Mouse (Mus musculus) brain, embryonic 18.5 days (tissue): ENCODE measurements around the gene AI467606.

Experiments used
- DNase-seq: peaks from one replicate; pipeline ENCODE4 v3.0.0-alpha.2; 2012; ENCODE audit warnings: low read depth, low spot score

The AI467606 gene

DNA sequence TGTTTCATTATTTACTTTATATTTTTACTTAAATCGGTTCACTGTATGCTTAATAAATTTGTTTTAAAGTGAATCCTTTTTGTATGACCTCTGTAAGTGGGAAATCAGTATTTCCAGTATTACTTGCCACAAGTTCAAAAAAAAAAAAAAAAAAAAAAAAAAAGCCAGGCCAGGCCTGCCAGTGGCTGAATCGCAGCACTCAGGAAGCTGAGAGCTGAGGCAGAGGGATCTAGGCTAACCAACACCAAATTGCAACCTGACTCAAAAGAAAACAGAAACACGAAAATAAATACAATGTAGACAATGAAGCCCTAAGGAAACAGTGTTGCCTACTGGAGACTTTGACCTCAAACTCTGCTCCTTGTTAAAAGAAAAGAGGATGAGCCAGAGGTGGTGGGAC lies 2.8 kb downstream of the AI467606 start:
- DNase-seq = no peak

DNA sequence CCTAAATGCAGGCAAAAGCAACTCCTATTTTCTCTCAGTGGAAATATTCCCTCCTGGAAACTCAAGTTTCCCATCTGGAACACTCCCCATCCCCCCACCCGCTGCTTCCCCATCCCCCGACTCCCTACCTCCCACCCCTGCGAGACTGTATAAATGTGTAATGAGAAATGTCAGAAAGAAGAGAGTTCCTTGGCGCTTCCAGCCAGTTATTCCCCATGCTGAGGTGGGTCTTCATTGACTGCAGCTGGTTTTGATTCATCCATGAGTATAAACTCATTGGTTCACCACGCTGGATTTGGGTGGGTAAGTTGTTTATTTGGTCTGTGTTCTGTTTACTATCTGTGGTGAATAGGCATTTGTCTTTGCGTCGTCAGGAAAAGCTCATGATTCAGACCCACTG lies 5.3 kb downstream of the AI467606 start:
- no peak for DNase-seq

DNA sequence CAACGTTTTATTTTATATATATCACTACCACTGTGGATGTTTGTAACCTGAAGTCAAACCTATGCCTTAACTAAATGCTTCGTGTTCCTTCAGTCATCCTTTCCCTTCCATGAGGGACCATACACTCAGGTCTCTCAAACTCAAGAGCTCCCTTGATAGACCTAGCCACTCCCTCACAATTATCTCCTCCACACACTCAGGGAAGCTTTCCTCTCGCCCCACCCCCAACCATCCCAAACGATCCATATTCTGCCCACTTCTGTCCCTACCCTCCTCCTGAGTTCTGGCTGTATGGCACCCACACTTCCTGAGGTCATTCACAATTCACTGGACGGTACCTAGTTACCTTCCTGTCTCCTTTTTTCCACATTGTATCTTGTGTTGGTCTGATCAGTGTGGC lies 7.4 kb downstream of the AI467606 start:
- no peak for DNase-seq

DNA sequence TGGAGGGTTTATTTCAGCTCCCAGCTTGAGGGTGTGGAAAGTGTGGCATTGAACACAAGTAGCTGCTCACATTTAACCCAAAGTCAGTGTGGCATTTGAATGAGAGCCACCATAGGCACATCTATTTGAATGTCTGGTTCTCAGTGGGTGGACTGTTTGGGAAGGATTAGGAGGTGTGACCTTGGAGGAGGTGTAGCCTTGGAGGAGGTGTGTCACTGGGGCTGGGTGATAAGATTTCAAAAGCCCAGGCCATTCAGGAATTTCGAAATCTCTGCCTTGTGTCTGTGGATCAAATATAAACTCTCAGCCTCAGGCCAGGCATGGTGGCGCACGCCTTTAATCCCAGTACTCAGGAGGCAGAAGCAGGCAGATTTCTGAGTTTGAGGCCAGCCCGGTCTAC lies 7.8 kb downstream of the AI467606 start:
- no peak for DNase-seq

DNA sequence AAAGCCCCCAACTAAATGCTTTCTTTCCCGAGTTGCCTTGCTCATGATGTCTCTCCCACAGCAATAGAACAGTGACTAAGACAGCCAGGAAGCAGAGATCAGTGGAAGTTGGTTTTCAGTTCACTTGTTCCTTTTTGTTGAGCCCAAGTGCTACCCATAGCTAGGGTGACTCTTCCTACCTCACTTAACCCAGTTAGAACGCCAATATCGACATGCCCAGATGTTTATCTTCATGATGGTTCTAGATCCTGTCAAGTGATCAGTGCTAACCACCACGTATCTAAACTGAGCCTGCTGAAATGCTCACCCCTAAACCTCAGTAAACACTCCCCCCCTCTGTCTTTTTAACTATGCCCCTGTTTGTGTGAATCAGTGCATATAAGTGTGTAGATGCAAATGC lies 8.4 kb downstream of the AI467606 start:
- no peak for DNase-seq

DNA sequence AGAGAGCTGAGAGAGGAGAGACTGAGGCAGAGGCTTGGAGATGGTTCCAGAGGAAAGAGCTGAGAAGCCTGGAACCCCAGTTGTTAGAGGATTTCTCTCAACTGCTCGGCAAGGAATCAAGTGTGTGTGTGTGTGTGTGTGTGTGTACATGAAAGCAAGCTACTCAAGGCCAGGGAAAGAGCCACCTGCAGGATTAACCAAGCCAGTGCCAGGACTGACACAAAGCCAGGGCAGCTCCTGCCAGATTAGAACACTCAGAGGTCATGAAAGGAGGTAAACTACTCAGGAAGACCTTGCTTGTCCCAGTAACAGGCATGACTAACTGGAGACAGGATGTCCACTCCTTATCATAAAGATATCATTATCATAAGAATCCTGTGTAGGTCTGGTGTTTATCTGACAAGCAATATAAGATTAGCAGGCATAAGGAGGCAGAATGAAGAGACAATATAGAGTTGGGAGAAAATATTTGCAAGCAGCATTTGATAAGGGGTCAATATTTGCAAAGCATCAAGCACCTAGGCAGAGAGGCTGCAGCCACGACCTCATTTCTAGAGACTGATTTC lies 10.4 kb downstream of the AI467606 start:
- DNase-seq = no peak

DNA sequence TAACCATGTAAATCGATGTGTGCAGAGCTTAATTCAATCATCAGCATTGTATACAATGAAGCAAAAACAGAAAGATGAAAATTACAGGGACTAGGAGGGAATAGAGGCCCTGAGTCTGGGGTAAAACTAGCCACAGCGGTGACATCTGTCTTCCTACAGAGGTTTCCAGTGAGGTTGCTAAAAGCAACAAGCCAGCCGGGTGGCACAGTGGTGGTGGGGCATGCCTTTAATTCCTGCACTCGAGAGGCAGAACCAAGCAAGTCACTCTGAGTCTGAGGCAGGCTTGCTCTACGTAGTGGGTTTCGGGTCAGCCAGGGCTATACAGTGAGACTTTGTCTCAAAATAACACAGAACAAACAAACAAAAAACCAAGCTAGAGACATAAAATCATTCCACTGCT lies 11.0 kb downstream of the AI467606 start:
- DNase-seq = no peak

DNA sequence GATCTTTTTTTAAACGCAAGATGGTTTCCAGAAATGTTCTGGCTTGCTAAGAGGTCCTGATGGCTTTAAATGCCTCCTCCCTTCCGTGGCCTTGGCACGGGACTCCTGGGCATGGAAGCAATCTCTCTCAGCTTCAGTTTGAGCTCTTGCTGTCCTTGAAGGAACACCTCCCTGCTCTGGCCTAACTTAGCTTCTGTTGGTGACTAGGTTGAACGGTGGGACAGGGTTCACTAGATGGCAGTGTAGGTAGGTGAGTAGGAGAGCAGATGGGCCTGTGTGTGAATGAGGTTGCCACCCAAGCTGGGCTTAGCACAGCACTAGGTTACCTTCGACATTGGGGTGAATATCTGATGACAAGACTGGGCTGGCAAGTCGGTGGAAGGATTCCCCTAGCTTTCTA lies 12.8 kb downstream of the AI467606 start:
- no peak for DNase-seq

DNA sequence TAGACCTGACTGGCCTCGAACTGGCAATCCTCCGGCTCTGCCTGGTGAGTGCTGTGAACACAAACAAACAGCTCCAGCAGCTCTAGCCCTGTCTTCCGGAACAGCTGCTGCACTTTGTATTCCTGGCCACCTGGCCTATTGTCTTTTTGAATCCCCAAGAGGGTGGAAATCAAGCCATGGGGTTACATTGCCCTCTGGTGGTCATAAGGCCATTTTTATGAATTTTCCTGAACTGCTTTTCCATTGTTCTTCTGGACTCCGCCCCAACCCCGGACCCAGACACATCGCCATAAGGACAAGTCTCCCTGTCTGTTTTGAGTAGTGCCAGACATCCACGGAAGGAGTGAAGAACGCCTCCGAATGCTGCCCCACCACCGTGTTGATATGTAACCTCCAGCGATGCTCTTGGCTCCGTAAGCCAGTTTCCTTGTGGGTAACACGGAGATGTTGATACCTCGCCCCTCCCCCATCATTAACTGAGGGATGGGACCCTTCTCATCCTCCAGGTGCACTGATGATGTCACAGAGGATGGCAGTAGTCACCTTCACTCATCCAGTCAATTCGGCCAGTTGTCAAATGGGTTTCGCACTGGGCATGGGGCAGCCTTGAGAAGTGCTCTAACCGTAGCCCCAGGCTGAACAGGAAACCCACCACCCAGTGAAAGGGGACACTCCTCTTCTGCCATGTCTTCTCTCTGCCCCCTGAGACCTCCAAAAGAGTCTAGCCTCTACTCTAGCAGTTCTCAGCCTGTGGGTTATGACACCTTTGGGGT lies 13.6 kb downstream of the AI467606 start:
- peak; percentile 60 for DNase-seq

DNA sequence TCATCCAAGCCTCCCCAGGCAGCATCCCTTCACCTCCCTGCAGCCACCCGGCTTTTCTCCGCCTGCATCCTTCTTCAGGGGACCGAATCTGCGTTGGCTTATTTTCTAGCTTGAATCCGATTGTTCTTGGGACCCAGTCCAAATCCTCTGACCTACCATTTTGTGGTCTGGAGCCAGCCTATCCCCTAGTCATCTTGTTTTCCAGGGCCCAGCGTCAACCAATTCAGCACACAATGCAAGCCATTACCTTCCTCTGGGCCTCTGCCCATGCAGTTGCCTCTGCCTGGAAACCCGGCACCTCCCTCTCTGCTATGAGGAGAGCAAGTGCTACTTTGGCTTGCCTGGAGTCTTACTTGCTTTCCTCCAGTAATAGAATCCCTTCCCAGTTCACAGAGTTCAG lies 14.4 kb downstream of the AI467606 start:
- no peak for DNase-seq

DNA sequence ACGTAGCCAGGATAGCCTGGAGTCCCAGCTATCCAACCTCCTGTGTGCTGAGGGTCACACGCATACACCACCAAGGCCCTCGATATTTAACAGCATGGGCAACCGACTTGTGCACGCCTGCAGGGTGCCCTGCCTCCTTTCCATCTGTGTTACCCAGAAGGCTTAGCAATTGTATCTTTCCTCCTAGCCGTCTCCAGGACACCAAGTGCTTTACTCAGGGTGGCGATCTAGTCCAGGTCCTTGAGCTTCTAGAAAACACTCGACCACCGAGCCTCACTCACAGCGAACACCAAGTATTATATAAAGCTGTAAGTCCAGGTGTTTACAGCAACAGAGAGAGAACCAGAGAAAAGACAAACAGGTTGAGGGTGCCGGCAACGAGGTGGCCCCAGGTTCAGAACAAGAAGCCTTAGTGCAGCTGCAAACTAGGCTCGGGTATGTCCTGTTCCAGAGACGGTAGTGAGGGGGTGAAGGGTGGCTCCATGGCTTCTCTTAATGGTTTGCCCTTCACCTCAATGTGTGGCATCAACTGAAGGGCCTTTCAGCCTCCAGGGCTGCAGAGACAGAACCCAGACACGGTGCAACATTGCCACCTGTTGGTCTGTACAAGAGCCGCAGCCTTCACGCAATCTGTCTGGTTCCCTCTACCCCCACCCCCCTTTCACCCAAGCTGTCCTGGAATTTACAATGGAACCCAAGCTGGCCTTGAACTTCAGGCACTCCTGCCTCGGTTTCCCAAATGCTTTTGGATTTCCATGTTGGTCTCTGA lies 19.3 kb downstream of the AI467606 start:
- peak; percentile 39 for DNase-seq

DNA sequence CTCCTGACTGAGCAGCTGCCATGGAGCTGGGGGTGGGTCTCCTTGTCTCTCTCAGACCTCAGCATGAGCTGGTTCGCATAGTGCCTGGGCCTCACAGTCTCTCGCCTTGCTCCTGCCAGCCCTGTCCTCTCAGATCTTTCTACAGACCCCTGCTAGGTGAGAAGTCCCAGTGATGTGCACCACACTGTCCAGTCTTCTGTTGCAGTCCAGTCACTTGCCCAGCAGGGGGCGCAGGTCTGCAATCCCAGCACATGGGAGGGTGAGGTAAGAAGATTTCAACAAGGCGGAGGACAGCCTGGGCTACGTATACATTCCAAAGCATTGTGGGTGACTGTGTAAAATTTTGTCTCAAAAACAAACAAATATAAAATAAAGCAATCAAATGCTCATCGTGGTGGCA lies 20.3 kb downstream of the AI467606 start:
- DNase-seq = no peak

DNA sequence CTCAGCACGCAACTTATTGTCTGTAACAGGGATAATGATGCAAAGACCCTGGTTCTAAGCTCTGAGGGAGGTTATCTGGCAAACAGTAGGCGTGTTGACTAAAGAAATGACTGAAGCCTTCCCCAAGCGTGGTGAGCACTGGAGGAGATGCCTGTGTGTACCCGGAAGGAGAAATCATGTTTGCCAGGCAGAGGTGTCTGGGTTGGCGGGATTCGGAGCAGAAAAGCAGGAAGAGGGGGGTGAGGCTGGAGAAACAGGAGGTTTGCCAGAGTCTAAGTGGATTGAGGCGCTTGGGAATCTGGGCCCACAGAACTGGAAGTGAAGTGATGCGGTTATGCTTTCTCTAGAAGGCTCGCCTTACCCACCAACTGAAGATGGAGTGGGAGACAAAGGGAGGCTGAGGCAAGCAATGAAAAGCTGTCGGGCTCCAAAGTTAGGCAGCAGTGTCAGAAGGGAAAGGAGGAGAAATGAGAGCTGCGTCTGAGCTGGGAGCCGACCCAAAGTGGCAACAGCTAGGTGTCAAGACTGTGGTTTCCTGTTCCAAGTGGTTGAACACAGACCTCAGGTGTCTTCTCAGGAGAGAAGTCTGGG lies 21.2 kb downstream of the AI467606 start:
- DNase-seq = no peak

DNA sequence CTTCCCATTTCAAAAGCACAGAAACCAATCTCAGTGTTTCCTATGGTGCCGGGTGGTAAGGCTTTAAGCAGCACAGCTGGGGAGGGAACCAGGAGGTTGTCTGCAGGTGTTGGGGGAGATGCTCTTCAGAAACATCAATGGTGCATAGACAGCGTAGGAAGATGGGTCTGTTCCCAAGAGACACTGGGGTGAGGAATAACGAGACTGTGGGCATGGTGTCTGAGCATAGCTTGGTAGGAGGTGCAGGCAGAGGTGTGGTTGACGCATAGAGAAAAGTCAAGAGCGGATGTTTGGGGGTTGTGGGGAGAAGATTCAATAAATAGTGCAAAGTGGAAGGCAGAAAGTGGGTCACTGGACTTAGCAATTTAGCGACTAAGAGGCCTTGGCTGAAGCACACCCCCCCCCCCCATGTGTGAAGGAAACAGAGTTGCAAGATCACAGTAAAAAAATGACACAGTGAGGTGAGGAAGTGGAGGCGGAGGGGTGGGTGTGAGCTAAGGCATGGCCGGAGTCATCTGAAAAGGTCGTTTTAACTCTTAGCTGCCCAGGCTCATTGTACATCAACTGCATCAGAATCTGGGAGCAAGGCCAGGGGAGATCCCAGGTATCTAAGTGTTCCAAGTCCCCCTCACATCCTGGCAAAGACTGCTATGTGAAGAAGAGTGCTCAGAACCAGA lies 21.9 kb downstream of the AI467606 start:
- DNase-seq = no peak

DNA sequence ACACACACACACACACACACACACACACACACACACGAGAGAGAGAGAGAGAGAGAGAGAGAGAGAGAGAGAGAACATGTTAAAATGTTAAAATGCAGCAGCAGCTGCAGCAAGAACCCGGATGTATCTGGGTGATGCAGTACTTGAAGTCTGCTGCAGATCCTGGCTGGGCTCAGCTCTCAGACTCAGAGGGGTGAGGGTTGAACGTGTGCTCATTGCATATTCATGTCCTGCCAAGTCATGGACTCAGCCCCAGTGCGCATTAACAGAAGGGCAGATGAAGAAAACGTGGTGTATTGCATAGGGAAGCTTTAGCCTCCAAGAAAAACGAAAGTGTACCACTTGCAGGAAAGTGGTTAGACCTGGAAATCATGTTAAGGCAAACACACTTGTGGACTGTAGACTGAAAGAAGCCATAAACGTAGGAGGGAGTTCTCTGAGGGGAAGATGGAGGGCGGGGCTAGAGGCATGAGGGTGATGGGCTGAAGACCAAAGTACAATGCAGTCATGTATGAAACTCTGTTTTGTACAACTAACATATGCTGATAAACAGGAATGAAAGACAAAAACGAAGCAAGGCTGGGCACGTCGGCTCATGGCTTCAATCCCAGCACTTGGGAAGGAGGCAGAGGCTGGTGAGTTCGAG lies 22.6 kb downstream of the AI467606 start:
- DNase-seq = no peak

DNA sequence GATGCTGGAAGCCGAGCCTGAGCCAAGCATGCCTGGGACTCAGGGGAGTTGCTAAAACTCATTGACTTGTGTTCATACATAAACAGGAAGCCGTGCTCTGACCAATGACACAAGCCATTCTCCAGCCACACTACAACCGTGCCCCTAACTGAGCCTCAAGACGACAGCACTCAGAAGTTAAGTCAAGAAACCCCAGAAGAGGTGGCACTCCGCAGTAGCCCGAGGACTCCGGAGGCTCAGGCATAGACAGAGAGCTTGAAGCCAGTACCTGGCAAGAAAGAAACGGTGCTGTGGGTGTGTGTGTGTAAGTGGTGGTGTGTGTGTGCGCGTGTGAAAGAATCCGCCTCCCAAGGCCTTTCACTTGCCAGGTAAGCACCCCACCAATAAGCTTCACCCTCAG lies 23.8 kb downstream of the AI467606 start:
- DNase-seq = no peak

DNA sequence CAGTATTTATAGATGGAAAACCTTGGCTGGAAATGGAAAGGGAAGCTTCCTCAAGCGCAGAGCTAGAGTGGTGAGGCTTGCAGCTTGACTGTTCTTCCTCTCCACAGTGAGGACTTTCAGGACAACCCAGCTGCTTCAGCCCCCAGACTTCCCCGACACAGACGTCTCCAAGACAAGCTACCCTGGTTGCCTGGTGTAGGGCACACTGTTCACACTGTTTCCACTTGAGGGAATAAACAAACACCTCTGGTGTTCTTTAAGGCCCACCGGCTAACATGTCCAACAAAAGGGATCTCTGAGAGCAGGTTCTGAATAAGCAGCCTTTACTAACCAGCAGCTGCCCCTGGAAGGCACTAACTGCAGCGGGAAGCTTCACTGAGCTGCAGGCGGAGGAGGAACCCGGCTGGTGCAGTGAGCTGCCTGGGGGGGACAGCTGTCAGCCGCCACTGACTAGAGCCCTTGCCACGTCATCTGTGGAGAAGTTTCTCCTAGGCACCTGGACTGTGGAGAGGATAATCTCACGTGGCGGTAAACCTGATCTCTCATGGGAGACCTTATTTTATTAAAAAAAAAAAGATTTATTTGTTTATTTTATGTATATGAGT lies 25.3 kb downstream of the AI467606 start:
- no peak for DNase-seq

DNA sequence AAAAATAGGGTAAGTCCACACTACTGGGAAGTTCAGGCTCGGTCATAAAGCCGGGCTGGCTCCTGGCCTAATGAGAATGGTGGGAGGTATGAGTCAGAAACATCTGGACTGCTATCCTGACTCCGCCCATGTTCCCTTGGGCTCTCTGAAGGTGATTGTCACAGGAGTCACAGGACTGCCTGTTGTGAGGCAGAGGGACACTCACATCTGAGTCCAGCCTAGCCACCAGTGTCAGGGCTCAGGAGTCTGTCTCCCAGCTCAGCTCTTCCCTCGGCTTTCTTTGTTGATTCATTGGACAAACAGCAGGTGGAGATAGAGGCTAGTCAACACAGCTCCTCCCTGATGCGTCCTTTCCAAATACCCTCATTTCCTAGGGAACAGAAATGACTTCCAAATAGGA lies 26.8 kb downstream of the AI467606 start:
- no peak for DNase-seq

DNA sequence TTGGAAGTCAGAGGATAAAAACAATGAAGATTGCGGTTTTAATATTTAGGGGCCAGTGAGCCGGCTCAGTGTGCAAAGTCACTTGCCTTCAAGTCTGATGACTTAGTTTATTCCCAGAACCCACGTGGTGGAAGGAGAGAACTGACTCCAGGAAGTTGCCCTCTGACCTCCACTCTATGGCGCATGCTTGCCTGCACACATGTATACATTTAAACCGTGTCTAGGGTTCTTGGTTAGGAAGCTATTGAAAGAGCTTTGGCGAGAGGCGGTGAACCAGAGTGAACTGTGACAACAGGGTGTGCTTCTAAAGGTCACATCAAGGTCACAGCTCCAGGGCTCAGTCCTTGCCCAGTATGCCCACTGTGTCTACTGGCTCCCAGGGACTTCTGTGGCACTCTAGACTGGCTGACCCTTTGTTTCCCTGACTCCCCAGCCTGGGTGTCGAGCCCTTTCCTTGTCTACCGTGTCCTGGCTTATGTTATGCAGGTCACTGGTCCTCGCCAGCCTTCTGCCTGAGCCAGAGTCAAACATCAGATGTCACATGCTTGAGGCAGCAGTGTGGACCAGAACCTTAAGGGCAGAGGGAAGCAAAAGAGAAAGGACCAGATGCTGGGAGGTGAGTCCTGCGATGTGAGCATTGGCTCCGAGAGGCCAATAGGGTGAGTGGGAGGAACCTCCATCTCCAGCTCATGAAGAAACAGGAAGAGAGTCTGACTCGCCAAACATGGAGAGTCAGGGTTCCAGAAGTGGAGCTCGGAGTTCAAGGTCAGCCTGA lies 27.7 kb downstream of the AI467606 start:
- DNase-seq = no peak
